Mouse (Mus musculus): Measurements from ENCODE around the gene Cyth1. TPM values are rescaled to one million over a fixed set of nuclear protein-coding genes. Genes with fewer than 3 reads are reported as not detected.

Cyth1 gene
- polyA plus RNA-seq, 1 experiment: 47.7 TPM

DNA sequence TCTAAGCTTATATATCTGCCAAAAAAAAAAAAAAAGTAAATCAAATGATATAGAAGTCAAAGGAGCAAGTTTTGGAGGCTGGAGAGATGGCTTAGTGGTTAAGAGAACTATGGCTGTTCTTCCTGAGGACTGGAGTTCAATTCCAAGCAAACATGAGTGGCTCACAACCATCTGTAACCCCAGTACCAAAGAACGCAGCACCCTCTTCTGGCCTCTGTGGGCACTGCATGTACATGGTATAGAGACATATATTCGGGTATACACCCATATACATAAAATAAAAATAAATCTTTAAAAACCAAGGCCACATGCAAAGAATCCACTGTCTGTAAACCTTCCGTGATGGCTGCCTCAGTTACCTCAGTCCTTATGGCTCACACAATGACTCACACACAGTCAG is 21.4 kb upstream of the Cyth1 start:
- H3K36me3 ChIP-seq (ENCODE audit: control insufficient read depth, insufficient read depth, low read length): peaks cover 48% of the 10 kb centered on the region
- H3K4me3 ChIP-seq (ENCODE audit: extremely low read depth, insufficient read depth, insufficient read length): no peak overlapping the region
- peaks cover 3% of the 10 kb centered on the region; the same call in 1 of the 2 replicates for H3K4me1 ChIP-seq (ENCODE audit: control insufficient read depth, insufficient read depth, insufficient read length)
- TF ChIP-seq POLR2A (IDR thresholded peaks at IDR 0.05; ENCODE audit: low read depth, low read length): no peak
- peak; percentile 22; the same call in 1 of the 2 replicates for TF ChIP-seq CTCF (IDR thresholded peaks at IDR 0.05; ENCODE audit: extremely low read depth, insufficient read depth, insufficient read length, insufficient replicate concordance)
- WGBS: 96% methylated on average over 3 of the region's 3 CpGs
- DNase-seq (ENCODE audit: low read depth in 1 of 2, low spot score in 2 of 2): peak in 1 of 2 experiments; percentile 61
- H3K27ac ChIP-seq (ENCODE audit: insufficient read depth, low read length): no peak overlapping the region
- H3K27me3 ChIP-seq (ENCODE audit: control insufficient read depth, insufficient read depth, low read length): no peaks in the 10 kb centered on the region

DNA sequence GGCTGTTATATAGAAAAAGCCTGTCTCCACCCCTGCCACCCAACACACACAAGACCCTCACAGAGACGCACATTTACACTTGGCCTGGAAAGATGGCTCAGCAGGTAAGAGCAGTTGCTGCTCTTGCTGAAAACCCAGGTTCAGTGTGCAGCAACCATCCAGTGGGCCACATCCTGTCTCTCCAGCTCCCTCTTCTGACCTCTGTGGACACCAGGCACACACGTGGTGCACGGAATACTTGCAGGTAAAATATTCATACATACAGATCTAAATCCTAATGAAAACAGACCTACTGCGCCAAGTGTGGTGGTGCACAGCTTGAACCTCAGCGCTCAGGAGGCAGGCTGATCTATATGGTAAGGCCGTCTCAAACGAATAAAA is 18.3 kb upstream of the Cyth1 start:
- H3K27ac ChIP-seq (ENCODE audit: insufficient read depth, low read length): peak overlapping the region; percentile 60
- DNase-seq (ENCODE audit: low read depth in 1 of 2, low spot score in 2 of 2): no peak
- no peaks in the 10 kb centered on the region for H3K27me3 ChIP-seq (ENCODE audit: control insufficient read depth, insufficient read depth, low read length)
- H3K4me1 ChIP-seq (ENCODE audit: control insufficient read depth, insufficient read depth, insufficient read length): peaks cover 3% of the 10 kb centered on the region; the same call in 1 of the 2 replicates
- H3K4me3 ChIP-seq (ENCODE audit: extremely low read depth, insufficient read depth, insufficient read length): no peak overlapping the region
- 79% methylated on average over 7 of the region's 7 CpGs for WGBS
- peaks cover 42% of the 10 kb centered on the region for H3K36me3 ChIP-seq (ENCODE audit: control insufficient read depth, insufficient read depth, low read length)
- TF ChIP-seq POLR2A (IDR thresholded peaks at IDR 0.05; ENCODE audit: low read depth, low read length) (no peak), CTCF (IDR thresholded peaks at IDR 0.05; ENCODE audit: extremely low read depth, insufficient read depth, insufficient read length, insufficient replicate concordance) (no peak)

DNA sequence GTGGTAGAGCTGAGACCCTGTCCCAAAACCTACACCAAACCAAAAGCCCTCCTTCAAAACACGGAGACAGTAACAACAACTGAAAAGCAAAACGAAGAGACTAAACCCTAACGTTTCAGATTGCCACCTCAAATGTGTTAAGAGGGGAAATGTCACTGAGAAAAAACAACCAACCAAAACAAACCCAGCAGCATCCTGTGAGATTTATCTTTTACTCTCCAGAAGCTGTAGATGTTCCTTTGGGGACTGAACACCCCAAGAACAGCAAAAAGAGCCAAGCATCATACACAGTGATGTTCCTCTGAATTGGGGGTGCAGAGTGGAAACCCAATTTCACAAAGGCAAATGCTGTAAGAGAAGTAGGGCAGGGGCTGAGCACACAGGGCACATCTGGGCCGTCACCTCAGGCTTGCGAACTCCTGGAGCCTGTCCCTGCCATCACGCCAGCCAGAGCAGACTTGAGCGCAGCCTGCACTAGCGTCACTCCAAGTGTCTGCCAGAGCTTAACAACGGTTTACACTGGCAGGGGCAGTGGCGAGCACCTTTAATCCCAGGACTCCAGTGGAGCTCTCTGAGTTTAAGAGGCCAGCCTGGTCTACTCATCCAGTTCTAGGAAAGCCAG is 17.8 kb upstream of the Cyth1 start:
- WGBS: 85% methylated on average over 10 of the region's 10 CpGs
- Histone ChIP-seq H3K36me3 (ENCODE audit: control insufficient read depth, insufficient read depth, low read length) (peaks cover 40% of the 10 kb centered on the region), H3K27me3 (ENCODE audit: control insufficient read depth, insufficient read depth, low read length) (no peaks in the 10 kb centered on the region), H3K4me1 (ENCODE audit: control insufficient read depth, insufficient read depth, insufficient read length) (peaks cover 7% of the 10 kb centered on the region; the same call in 1 of the 2 replicates), H3K4me3 (ENCODE audit: extremely low read depth, insufficient read depth, insufficient read length) (no peak overlapping the region), H3K27ac (ENCODE audit: insufficient read depth, low read length) (peak overlapping the region; percentile 77)
- no peak for DNase-seq (ENCODE audit: low read depth in 1 of 2, low spot score in 2 of 2)
- TF ChIP-seq CTCF (IDR thresholded peaks at IDR 0.05; ENCODE audit: extremely low read depth, insufficient read depth, insufficient read length, insufficient replicate concordance) (no peak), POLR2A (IDR thresholded peaks at IDR 0.05; ENCODE audit: low read depth, low read length) (no peak)

DNA sequence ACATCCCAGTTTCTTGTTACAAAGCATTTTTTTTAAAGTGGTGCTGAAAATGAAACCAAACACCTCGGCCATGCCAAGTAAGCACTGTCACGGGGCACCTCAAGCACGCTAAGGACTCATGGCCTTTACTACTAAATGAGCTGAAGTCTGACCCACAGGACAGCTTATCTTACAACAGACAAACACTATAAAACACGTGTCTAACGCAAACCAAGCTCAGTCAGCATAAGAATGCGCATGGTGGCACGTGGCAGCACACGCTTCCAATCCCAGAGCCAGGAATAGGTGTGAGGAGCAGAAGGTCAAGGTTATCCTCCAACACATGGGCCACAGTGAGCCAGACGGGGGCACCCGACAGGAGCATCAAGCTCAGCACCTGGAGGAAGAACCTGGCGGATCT is 17.2 kb upstream of the Cyth1 start:
- Histone ChIP-seq H3K4me1 (ENCODE audit: control insufficient read depth, insufficient read depth, insufficient read length) (peaks cover 12% of the 10 kb centered on the region; the same call in 1 of the 2 replicates), H3K27me3 (ENCODE audit: control insufficient read depth, insufficient read depth, low read length) (no peaks in the 10 kb centered on the region), H3K27ac (ENCODE audit: insufficient read depth, low read length) (peak overlapping the region; percentile 77), H3K36me3 (ENCODE audit: control insufficient read depth, insufficient read depth, low read length) (peaks cover 42% of the 10 kb centered on the region), H3K4me3 (ENCODE audit: extremely low read depth, insufficient read depth, insufficient read length) (no peak overlapping the region)
- TF ChIP-seq CTCF (IDR thresholded peaks at IDR 0.05; ENCODE audit: extremely low read depth, insufficient read depth, insufficient read length, insufficient replicate concordance): no peak
- TF ChIP-seq POLR2A (IDR thresholded peaks at IDR 0.05; ENCODE audit: low read depth, low read length): no peak
- WGBS: 83% methylated on average over 11 of the region's 11 CpGs
- no peak for DNase-seq (ENCODE audit: low read depth in 1 of 2, low spot score in 2 of 2)

DNA sequence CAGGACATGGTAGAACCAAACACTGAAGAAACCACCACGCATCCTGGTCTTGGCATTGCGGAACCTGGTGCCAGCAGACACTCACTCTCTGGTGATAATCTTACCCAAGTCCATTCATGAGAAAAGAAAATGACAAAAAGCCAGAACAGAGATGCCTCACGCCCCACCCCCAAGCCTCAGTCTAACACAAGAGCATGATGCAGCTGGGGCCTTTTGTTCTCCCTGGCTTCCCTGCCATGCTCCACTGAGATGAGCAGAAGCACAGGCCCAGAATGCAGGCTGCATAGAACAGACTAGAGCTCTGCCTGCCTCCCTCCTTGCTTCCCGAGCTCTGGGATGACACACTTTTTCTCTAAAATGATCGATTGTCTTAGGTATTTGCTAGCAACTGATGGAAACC is 14.8 kb upstream of the Cyth1 start:
- no peak overlapping the region for H3K4me3 ChIP-seq (ENCODE audit: extremely low read depth, insufficient read depth, insufficient read length)
- peaks cover 29% of the 10 kb centered on the region for H3K36me3 ChIP-seq (ENCODE audit: control insufficient read depth, insufficient read depth, low read length)
- no peak for TF ChIP-seq POLR2A (IDR thresholded peaks at IDR 0.05; ENCODE audit: low read depth, low read length)
- TF ChIP-seq CTCF (IDR thresholded peaks at IDR 0.05; ENCODE audit: extremely low read depth, insufficient read depth, insufficient read length, insufficient replicate concordance): no peak
- peaks cover 23% of the 10 kb centered on the region for H3K4me1 ChIP-seq (ENCODE audit: control insufficient read depth, insufficient read depth, insufficient read length)
- no peak for DNase-seq (ENCODE audit: low read depth in 1 of 2, low spot score in 2 of 2)
- no peaks in the 10 kb centered on the region for H3K27me3 ChIP-seq (ENCODE audit: control insufficient read depth, insufficient read depth, low read length)
- no peak overlapping the region for H3K27ac ChIP-seq (ENCODE audit: insufficient read depth, low read length)
- 91% methylated on average over 5 of the region's 5 CpGs for WGBS

DNA sequence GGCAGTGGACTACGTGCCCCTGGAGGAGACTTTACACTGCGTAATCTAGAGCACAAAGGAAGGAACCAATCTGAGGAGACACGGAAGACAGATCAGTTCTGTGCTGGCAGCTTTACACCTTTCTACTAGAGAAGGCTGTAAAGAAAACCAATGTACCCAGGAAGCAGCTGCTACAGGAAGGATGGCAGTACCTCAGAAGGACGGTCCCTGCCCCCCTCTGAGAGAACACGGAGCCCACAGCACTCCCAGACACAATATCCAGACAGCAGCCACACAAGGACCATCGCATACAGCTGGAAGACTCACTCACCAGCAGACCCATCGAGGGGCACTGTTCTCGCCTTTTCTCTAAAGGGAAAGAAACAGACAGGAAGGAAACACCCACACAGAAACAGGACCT is 11.7 kb upstream of the Cyth1 start:
- DNase-seq (ENCODE audit: low read depth in 1 of 2, low spot score in 2 of 2): no peak
- Histone ChIP-seq H3K27ac (ENCODE audit: insufficient read depth, low read length) (peak overlapping the region; percentile 97), H3K36me3 (ENCODE audit: control insufficient read depth, insufficient read depth, low read length) (peaks cover 21% of the 10 kb centered on the region), H3K27me3 (ENCODE audit: control insufficient read depth, insufficient read depth, low read length) (no peaks in the 10 kb centered on the region), H3K4me3 (ENCODE audit: extremely low read depth, insufficient read depth, insufficient read length) (peak overlapping the region; percentile 39), H3K4me1 (ENCODE audit: control insufficient read depth, insufficient read depth, insufficient read length) (peaks cover 20% of the 10 kb centered on the region)
- 23% methylated on average over 8 of the region's 8 CpGs for WGBS
- TF ChIP-seq CTCF (IDR thresholded peaks at IDR 0.05; ENCODE audit: extremely low read depth, insufficient read depth, insufficient read length, insufficient replicate concordance): no peak
- peak; percentile 21; the same call in 1 of the 2 replicates for TF ChIP-seq POLR2A (IDR thresholded peaks at IDR 0.05; ENCODE audit: low read depth, low read length)

DNA sequence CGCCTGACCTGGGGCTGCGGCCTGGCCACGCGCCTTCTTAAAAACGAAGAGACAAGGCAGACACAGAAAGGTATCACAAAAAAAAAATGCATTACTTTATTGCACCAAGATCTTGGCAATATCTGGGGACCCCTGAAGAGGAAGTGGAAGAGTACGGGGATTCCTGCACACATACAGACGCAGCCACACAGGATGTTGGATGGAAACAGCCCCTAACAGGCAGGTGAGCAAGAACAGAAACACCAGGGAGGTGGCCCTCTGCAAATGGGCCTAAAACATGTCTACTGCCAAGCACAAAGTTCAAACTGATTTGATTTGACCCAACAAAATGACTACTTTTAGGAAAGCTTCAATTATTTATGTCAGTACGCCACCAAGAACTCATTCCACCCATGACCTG is 11.2 kb upstream of the Cyth1 start:
- H3K27ac ChIP-seq (ENCODE audit: insufficient read depth, low read length): peak overlapping the region; percentile 97
- H3K4me1 ChIP-seq (ENCODE audit: control insufficient read depth, insufficient read depth, insufficient read length): peaks cover 22% of the 10 kb centered on the region
- H3K36me3 ChIP-seq (ENCODE audit: control insufficient read depth, insufficient read depth, low read length): peaks cover 21% of the 10 kb centered on the region
- WGBS: 80% methylated on average over 8 of the region's 8 CpGs
- DNase-seq (ENCODE audit: low read depth in 1 of 2, low spot score in 2 of 2): no peak
- no peaks in the 10 kb centered on the region for H3K27me3 ChIP-seq (ENCODE audit: control insufficient read depth, insufficient read depth, low read length)
- TF ChIP-seq CTCF (IDR thresholded peaks at IDR 0.05; ENCODE audit: extremely low read depth, insufficient read depth, insufficient read length, insufficient replicate concordance): no peak
- TF ChIP-seq POLR2A (IDR thresholded peaks at IDR 0.05; ENCODE audit: low read depth, low read length): no peak
- no peak overlapping the region for H3K4me3 ChIP-seq (ENCODE audit: extremely low read depth, insufficient read depth, insufficient read length)
